Mouse (Mus musculus): ENCODE results near the gene Heatr5a.

The Heatr5a gene

GRCm38 (mm10) chr12:51843576-51844520, 127.3 kb downstream of the Heatr5a start:
- no peak for DNase-seq

- DNase-seq, result no peak
Observed at GRCm38 (mm10) chr12:51842081-51842864, 128.8 kb downstream of the Heatr5a start.

DNA sequence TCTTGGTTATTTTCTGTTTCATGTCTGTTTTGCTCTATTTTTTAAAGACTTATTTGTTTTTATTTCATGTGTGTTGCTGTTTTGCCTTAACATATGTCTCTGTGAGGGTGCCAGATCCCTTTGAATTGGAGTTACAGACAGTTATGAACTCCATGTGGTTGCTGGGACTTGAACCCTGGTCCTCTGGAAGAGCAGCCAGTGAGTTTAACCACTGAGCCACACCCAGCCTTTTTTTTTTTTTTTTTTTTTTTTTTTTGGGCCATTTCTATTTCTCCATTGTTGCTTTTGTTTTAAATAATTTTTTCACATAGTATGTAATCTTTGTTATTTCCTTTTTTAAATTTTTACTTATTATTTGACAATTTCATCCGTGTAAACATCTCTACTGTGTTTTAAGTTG, 131.3 kb downstream of the Heatr5a start:
- DNase-seq, result no peak

DNA sequence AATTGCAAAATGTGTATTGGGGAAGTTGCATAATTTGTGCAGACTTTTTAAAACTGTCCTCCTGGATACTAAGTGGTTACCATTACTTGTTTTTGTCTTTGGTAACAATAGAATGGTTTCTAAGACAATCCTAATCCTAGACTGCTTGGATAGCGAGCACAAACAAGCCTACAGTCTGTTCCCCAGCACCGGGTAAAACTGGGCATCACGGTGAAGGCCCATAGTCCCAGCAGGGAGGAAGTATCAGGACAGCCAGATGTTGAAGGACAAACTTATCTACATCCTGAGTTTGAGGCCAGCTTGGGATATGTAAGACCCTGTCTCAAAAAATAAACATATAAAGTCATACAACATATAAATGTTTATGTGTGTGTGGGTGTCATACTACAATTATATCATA, 135.9 kb downstream of the Heatr5a start:
- DNase-seq, result no peak

DNA sequence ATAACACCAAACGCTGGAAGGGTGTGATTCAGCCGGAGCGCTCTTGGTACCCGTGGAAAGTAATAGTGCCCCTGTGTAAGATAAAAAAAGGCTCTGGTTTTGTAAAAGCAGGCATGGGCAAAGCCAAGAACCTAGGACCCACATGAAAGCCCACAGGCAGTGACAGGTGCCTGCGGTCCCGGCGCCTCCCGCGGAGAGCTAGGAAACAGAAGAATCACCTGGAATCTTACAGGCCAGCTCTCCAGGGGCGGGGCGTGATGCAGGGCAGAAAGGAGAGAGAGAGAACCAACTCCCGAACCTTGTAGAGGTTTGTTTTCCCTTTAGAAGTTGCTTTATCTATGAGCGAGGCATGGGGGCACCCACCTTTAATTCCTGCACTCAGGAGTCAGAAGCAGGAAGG, 139.2 kb downstream of the Heatr5a start:
- DNase-seq, result no peak

DNA sequence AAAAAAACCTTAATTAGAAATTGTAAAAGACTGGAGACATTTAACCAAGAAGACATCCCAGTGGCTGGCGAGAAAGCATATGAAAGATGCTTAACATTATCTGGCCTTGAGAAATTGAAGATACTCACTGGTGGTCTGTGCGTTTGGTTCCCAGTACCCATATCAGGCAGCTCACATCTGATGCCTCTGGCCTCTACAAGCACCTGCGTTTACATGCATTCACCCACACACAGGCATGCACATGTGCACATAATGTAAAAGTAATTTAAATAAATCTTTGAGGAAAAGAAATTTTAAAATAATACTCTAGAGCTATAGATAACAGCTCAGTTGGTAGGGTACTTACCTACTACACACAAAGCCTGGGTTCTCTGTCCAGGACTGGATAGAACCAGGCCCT, 139.8 kb downstream of the Heatr5a start:
- DNase-seq, result no peak

DNA sequence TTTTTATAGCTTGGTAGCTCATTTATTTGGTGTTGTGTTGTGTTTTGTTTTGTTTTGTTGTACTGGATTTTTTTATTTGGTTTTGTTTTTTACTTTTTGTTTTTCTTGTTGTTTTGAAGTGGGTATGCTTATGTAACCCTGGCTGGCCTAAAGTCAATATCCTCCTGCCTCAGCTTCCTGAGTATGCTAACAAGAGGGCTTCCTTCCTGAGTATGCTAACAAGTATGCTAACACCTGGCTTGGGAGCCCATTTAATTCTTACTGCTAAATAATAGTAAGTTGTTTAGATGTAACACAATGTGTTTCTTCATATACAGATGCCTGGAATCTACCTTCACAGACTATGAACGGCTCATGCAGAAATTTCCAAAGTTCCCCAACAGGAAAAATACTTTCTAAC, 140.4 kb downstream of the Heatr5a start:
- no peak for DNase-seq

DNA sequence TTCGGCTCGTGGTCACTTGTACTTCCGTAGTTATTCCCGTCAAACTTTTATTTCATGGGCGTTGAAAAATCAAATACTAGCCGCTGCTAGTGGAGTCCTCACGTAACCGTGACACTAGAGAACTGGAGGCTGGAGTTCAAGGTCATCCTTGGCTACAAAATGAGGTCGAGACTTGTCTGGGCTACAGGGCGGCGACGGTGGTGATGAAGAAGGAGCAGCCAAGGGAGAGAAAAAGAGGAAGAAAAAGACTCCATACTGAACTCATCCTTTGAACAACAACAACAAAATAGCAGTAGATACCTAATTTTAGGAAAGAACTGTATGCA, 141.1 kb downstream of the Heatr5a start:
- DNase-seq, result no peak

- DNase-seq, result peak; percentile 89
Observed at GRCm38 (mm10) chr12:51829290-51830076, 141.6 kb downstream of the Heatr5a start, which contains the start of gene Hectd1. Hectd1 (minus strand) TSS chr12:51829536.

- DNase-seq, result peak; percentile 61
Observed at GRCm38 (mm10) chr12:51828716-51829289, 142.3 kb downstream of the Heatr5a start.

GRCm38 (mm10) chr12:51827958-51828650, 143.0 kb downstream of the Heatr5a start:
- no peak for DNase-seq
